Mouse (Mus musculus) myocyte (in vitro differentiated cells): ENCODE data around the gene Acr. TPM values are rescaled to one million over a fixed set of nuclear protein-coding genes. Genes with fewer than 3 reads are reported as not detected.

Experiments
- H3K27me3 ChIP-seq: one replicate; pipeline ENCODE4 v1.6.1; 2011; ENCODE audit not compliant: control insufficient read depth, insufficient read depth, insufficient read length
- H3K36me3 ChIP-seq: one replicate; pipeline ENCODE4 v1.6.1; 2011; ENCODE audit not compliant: control insufficient read depth, insufficient read depth
- H3K4me2 ChIP-seq: one replicate; pipeline ENCODE4 v1.6.1; 2011; ENCODE audit warnings: low read depth, control low read depth
- H3K4me3 ChIP-seq: one replicate; pipeline ENCODE4 v1.5.1; 2011; ENCODE audit warnings: mild to moderate bottlenecking, control low read depth, moderate library complexity
- H3K79me2 ChIP-seq: one replicate; pipeline ENCODE4 v1.6.1; 2011; ENCODE audit not compliant: control insufficient read depth, insufficient read depth
- H3ac ChIP-seq: one replicate; pipeline ENCODE4 v1.6.1; 2011; ENCODE audit not compliant: control insufficient read depth, insufficient read length
- CEBPB ChIP-seq: IDR thresholded peaks from 2 replicates; pipeline ENCODE4 v1.6.1; 2011; ENCODE audit warnings: mild to moderate bottlenecking, moderate library complexity; ENCODE audit not compliant: poor library complexity, insufficient read depth, severe bottlenecking
- E2F4 ChIP-seq: IDR thresholded peaks from one replicate; pipeline ENCODE4 v1.6.1; 2011; ENCODE audit warnings: mild to moderate bottlenecking, control low read depth, moderate library complexity; ENCODE audit not compliant: insufficient read depth
- MAX ChIP-seq: IDR thresholded peaks from one replicate; pipeline ENCODE4 v1.6.1; 2011; ENCODE audit warnings: low read depth, mild to moderate bottlenecking, control low read depth
- MYOD1 ChIP-seq, 3 experiments: IDR thresholded peaks; one replicate each; pipeline ENCODE4 v1.6.1; 2011; ENCODE audit warnings: control low read depth in 2 of 3, low read depth in 2 of 3, mild to moderate bottlenecking in 2 of 3, moderate library complexity in 1 of 3; ENCODE audit not compliant: insufficient read length in 2 of 3, control insufficient read depth in 1 of 3
- MYOG ChIP-seq, 3 experiments: IDR thresholded peaks; one replicate each; pipeline ENCODE4 v1.6.1; 2011; ENCODE audit warnings: control low read depth in 2 of 3, low read depth in 2 of 3, mild to moderate bottlenecking in 2 of 3; ENCODE audit not compliant: insufficient read length in 2 of 3, control insufficient read depth in 1 of 3, insufficient read depth in 1 of 3
- POLR2A ChIP-seq: IDR thresholded peaks from one replicate; pipeline ENCODE4 v1.6.1; 2011; ENCODE audit warnings: low read depth, mild to moderate bottlenecking, control low read depth, moderate library complexity; ENCODE audit not compliant: insufficient read length
- POLR2AphosphoS2 ChIP-seq: IDR thresholded peaks from one replicate; pipeline ENCODE4 v1.6.1; 2011; ENCODE audit warnings: low read depth, control low read depth; ENCODE audit not compliant: insufficient read length
- REST ChIP-seq: IDR thresholded peaks from one replicate; pipeline ENCODE4 v1.6.1; 2011; ENCODE audit warnings: mild to moderate bottlenecking, control low read depth, moderate library complexity; ENCODE audit not compliant: insufficient read depth, insufficient read length
- SRF ChIP-seq: IDR thresholded peaks from one replicate; pipeline ENCODE4 v1.6.1; 2011; ENCODE audit warnings: low read depth; ENCODE audit not compliant: control insufficient read depth, insufficient read length
- TCF12 ChIP-seq: IDR thresholded peaks from one replicate; pipeline ENCODE4 v1.6.1; 2011; ENCODE audit warnings: mild to moderate bottlenecking, control low read depth; ENCODE audit not compliant: poor library complexity, insufficient read depth, severe bottlenecking
- TCF3 ChIP-seq: IDR thresholded peaks from one replicate; pipeline ENCODE4 v1.6.1; 2011; ENCODE audit warnings: low read depth, control low read depth; ENCODE audit not compliant: insufficient read length
- USF1 ChIP-seq: IDR thresholded peaks from one replicate; pipeline ENCODE4 v1.6.1; 2011; ENCODE audit warnings: low read depth, mild to moderate bottlenecking, control low read depth, moderate library complexity
- polyA plus RNA-seq: library from polyadenylated mRNA; unstranded; fragments of >200 nt; fragmentation: generic; extraction: Trizol; gene quantifications from one replicate; pipeline ENCODE4 v1.2.1, GENCODE M21; 2012; ENCODE audit warnings: missing spikeins

The Acr gene
- polyA plus RNA-seq, 1 experiment = not detected

DNA sequence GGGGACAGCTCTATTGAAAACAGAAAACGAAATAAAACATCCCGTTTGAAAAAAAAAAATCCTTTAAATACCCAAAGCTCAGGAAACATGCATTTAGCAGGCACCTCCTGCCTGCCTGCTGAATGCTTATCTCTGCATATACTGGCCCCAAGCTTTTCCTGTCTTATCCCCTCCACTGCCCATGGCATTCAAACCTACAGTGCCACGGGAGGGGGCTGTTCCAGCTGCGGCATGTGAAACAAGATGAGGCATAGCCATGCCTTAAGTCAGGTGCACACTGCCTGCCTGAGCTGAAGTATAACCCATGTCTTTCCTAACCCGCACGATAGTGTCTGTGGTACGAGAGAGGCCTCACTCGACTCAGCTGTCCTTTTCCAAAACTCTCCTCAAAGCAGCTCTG is 4.0 kb downstream of the Acr start:
- TF ChIP-seq TCF12 (no peak), CEBPB (no peak), REST (no peak), TCF3 (no peak), MAX (no peak), E2F4 (no peak), POLR2AphosphoS2 (no peak), SRF (no peak), USF1 (no peak), POLR2A (no peak), MYOG (IDR thresholded peaks at IDR 0.05; ENCODE audit: control insufficient read depth in 1 of 3, insufficient read depth in 1 of 3, insufficient read length in 2 of 3, low read depth in 2 of 3) (no peak), MYOD1 (IDR thresholded peaks at IDR 0.05; ENCODE audit: control insufficient read depth in 1 of 3, insufficient read length in 2 of 3, low read depth in 2 of 3) (no peak)

DNA sequence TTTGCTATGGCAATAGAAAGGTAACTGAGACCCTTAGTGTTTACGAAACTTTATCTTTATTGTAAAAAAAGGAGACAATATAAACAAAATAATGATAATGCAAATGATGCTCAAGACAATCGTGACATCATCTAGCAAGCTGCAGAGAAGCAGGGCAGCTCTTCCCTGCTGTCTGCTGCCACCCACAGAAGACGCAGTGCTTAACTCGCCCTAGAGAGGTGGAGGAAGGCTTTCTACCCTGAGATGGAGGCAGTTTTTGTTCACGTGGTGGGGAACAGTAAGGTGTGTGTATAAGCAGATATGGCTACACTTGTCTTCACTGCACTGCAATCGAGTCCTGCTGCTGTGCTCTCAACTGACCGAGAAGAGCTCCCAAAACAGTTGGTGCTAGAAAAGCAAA is 14.4 kb downstream of the Acr start:
- Histone ChIP-seq H3K36me3 (peaks cover under 1% of the 10 kb centered on the region), H3K4me2 (no peak overlapping the region)

More for the DNA sequence above, 4.0 kb downstream of the Acr start:
- Histone ChIP-seq H3K27me3 (peaks cover 52% of the 10 kb centered on the region), H3K4me3 (no peak overlapping the region), H3ac (no peak overlapping the region), H3K4me2 (no peak overlapping the region), H3K79me2 (no peaks in the 10 kb centered on the region), H3K36me3 (no peaks in the 10 kb centered on the region)

DNA sequence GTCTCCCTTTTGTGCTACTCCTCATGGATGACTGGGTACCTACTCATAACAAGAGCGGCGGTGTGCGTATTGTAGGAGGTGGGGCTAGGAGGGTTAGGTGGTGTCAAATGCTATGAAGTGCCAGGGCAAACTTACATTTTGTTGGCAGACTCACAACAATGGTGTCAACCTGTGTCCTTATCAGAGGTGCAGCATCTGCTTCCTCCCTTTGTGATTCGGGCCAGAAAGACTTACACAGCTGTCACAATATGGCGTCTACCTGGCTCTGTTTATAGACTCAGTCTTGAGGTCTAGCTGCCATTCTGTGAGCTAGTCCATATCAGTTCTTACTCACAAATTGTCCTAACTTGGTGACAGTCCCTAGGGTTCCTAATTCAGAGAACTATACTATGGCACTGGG is 17.0 kb downstream of the Acr start:
- no peaks in the 10 kb centered on the region for H3K79me2 ChIP-seq
- TF ChIP-seq REST = no peak
- no peak for TF ChIP-seq USF1
- no peak overlapping the region for H3K4me3 ChIP-seq
- H3K27me3 ChIP-seq = no peaks in the 10 kb centered on the region
- no peak overlapping the region for H3ac ChIP-seq
- H3K4me2 ChIP-seq = no peak overlapping the region
- H3K36me3 ChIP-seq = peaks cover 6% of the 10 kb centered on the region

More for the DNA sequence above, 14.4 kb downstream of the Acr start:
- no peaks in the 10 kb centered on the region for H3K27me3 ChIP-seq
- no peak for TF ChIP-seq SRF
- no peak for TF ChIP-seq USF1
- no peak for TF ChIP-seq TCF3
- TF ChIP-seq POLR2AphosphoS2 = no peak
- TF ChIP-seq POLR2A = no peak
- no peak for TF ChIP-seq MYOG (IDR thresholded peaks at IDR 0.05; ENCODE audit: control insufficient read depth in 1 of 3, insufficient read depth in 1 of 3, insufficient read length in 2 of 3, low read depth in 2 of 3)
- TF ChIP-seq CEBPB = no peak
- TF ChIP-seq E2F4 = no peak
- TF ChIP-seq MAX = no peak
- no peak for TF ChIP-seq TCF12
- no peak for TF ChIP-seq REST
- no peak for TF ChIP-seq MYOD1 (IDR thresholded peaks at IDR 0.05; ENCODE audit: control insufficient read depth in 1 of 3, insufficient read length in 2 of 3, low read depth in 2 of 3)
- no peak overlapping the region for H3ac ChIP-seq
- no peaks in the 10 kb centered on the region for H3K79me2 ChIP-seq
- H3K4me3 ChIP-seq = no peak overlapping the region

DNA sequence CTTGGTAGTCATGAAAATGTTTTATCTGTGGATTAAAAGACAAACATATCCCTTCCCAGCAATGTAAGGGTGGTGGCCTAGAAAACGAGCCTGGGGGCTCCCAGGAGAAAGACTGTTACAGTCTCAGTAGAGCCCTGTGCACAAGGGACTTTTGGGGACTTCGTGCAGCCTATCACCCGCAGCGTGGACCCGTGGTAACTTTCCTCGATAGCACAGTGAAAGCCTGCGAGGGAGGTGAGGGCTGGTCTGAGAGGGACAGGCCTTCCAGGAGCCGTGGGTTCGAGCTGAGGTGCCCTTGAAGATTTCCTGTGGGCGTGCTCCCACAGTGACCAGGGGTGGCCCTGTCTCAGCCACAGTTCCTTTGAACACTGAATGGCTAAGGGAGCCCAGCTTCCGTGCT is 17.5 kb downstream of the Acr start:
- no peak for TF ChIP-seq CEBPB
- TF ChIP-seq SRF = no peak
- no peak for TF ChIP-seq REST
- TF ChIP-seq MYOD1 (IDR thresholded peaks at IDR 0.05; ENCODE audit: control insufficient read depth in 1 of 3, insufficient read length in 2 of 3, low read depth in 2 of 3) = no peak
- TF ChIP-seq POLR2AphosphoS2 = no peak
- no peak for TF ChIP-seq MAX
- TF ChIP-seq TCF12 = no peak
- TF ChIP-seq POLR2A = no peak
- TF ChIP-seq E2F4 = no peak
- no peak for TF ChIP-seq USF1
- TF ChIP-seq MYOG (IDR thresholded peaks at IDR 0.05; ENCODE audit: control insufficient read depth in 1 of 3, insufficient read depth in 1 of 3, insufficient read length in 2 of 3, low read depth in 2 of 3) = no peak
- TF ChIP-seq TCF3 = no peak
- Histone ChIP-seq H3K27me3 (no peaks in the 10 kb centered on the region), H3K4me2 (no peak overlapping the region), H3K79me2 (no peaks in the 10 kb centered on the region), H3K4me3 (no peak overlapping the region), H3K36me3 (peaks cover 6% of the 10 kb centered on the region), H3ac (no peak overlapping the region)

DNA sequence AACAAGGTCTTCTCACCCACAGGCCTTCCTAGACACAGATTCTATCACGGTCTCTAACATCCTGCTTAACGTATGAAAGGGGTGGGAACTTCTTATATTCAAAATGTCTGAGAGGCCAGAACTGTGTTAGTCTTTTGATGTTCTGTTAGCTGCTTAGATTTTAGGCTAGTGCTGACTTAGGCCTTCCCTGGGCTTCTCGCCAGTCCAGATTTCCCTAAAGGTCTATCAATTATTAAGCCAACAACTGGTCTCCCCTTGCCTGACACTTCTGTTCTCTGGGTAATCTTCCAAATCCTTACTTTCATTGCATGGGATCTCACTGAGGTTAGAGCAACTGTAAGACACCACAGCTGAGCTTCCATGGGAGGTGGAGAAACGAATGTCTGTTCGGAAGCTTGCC is 21.0 kb downstream of the Acr start:
- no peak overlapping the region for H3ac ChIP-seq
- TF ChIP-seq POLR2A = no peak
- no peak for TF ChIP-seq CEBPB
- no peak for TF ChIP-seq E2F4
- TF ChIP-seq MAX = no peak
- no peak for TF ChIP-seq TCF3
- no peak for TF ChIP-seq USF1
- TF ChIP-seq MYOD1 (IDR thresholded peaks at IDR 0.05; ENCODE audit: control insufficient read depth in 1 of 3, insufficient read length in 2 of 3, low read depth in 2 of 3) = no peak
- TF ChIP-seq MYOG (IDR thresholded peaks at IDR 0.05; ENCODE audit: control insufficient read depth in 1 of 3, insufficient read depth in 1 of 3, insufficient read length in 2 of 3, low read depth in 2 of 3) = no peak
- TF ChIP-seq POLR2AphosphoS2 = no peak
- no peaks in the 10 kb centered on the region for H3K79me2 ChIP-seq
- H3K4me3 ChIP-seq = no peak overlapping the region
- no peaks in the 10 kb centered on the region for H3K27me3 ChIP-seq
- H3K36me3 ChIP-seq = peaks cover 6% of the 10 kb centered on the region
- no peak overlapping the region for H3K4me2 ChIP-seq
